Mouse (Mus musculus) thymus, adult 18-20 months (tissue): ENCODE measurements around the gene Eps8l2.
A peak's percentile ranks its signal among the peaks of the same experiment; 100 is the strongest.

ENCODE experiments used
- DNase-seq, 2 experiments: peaks; one replicate each; pipeline ENCODE4 v3.0.0; 2022; ENCODE audit warnings: mixed read lengths in 2 of 2

Gene Eps8l2

GRCm38 (mm10) chr7:141330706-141331105 is 8.0 kb upstream of the Eps8l2 start:
- no peak for DNase-seq

DNA sequence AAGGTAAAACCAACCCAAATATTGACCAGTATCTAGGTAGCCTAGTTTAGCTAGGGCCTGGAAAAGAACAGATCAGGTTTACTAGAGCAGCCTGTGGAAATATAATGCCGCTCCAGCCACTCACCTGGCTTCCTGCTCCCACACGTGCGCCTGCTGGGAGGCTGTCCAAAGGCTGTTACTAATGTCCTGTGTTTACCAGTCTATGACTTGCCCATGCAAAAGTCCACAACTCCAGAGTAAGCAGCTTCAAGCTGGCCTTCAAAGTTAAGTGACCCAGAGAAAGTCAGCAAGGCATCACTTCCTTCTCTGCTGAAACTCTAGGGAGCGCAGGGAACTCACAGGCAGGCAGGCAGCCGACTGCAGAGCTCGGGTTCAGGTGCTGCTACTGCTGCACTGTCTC is 6.7 kb upstream of the Eps8l2 start:
- no peak for DNase-seq

- DNase-seq: no peak
These were observed 3.6 kb upstream of the Eps8l2 start for GRCm38 (mm10) chr7:141335044-141335579.

GRCm38 (mm10) chr7:141335682-141336081 is 3.0 kb upstream of the Eps8l2 start:
- DNase-seq: no peak

DNA sequence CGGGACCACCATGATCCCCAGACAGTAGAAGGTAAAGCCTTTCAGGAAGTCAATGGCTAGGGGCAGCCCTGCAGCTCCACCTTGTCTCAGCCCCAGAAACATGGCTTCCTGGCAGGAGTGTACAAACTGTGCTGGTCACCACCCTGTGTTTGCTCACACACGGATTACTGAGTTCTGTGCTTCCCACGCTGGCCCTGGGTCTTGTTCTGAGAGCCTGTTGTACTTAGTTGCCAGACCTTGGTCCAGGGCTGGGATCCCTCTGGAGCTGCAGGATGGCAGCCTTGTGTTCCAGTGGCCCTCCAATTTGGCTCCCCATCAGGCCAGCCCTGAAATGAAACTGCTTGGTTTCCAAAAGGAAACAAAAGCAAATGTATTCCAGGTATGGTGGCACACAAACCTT is 2.4 kb upstream of the Eps8l2 start:
- no peak for DNase-seq

DNA sequence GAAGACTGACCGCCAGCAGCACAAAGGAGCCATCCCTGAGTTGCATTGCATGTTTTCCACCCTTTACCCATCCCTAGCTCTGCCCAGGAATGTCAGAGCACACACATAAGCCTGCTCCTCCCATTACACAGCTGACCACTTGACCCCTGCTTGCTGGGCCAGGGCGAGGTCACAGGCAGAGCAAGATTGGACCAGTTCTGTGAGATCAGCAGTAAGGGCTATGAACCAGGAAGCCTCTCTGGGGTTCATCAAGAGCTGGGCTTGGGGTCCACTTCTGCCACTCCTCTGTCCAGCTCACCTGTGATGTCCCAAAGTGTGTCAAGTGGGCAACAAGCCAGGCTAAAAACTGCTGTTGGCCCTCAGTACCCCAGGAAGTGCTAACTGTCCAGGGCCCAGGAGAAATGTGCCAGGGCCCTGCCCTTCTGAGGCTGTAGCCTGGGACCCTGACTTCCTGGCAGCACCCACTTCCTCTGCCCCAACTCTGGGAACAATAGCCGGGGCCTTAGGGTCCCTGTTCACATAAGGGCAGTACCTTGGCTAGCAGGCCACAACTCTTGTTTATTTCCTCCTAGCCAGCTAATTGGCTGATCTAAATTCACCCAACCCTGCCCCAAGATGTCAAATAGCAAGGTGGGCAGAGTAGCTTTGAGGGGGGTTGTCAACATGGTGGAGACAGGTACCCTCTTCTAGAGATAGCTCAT is 814 bp upstream of the Eps8l2 start:
- peak in 1 of 2 experiments; percentile 3 for DNase-seq

GRCm38 (mm10) chr7:141339215-141339920 is 688 bp downstream of the Eps8l2 start:
- DNase-seq: peak in 1 of 2 experiments; percentile 5

DNA sequence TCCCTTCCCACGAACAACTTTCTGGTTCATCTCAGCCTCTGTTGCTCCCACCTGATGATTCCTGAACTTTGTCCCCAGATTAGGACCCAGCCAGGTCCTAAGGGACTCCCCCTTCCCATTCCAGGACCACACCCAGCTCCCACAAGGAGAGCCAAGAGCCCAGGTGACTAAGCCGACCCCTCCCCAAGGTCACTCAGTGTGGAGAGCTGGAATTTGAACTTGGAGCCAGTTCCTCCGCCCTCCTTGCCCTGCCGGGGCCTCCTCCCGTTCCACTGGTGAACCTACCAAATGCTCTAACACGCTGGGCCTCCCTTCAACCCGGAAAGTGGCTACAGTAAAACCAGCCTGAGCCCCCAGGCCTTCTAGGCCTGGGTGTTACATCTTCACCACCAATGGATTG is 1.3 kb downstream of the Eps8l2 start:
- DNase-seq: no peak

- DNase-seq: no peak
These were observed 1.8 kb downstream of the Eps8l2 start for GRCm38 (mm10) chr7:141340476-141340875.

- DNase-seq: no peak
These were observed 3.1 kb downstream of the Eps8l2 start for GRCm38 (mm10) chr7:141341689-141342226.

DNA sequence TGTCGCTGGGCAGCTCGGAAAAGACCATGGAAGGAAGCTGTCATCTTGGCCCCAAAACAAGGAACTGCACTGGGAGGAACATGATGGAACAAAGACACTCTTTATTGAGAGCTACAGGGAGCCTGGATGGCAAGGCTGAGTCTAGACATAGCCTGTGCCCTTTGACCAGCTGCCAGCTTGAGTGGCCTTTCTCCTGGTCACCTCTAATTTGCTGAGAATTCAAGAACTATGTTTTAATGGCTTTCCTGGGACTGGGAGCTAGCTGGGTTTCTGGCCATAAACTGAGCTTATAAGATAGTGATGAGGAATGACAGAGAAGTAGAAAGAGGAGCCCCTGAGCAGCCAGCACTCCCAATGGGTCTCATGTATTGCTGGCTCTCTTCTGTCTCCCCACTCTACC is 4.5 kb downstream of the Eps8l2 start:
- no peak for DNase-seq

DNA sequence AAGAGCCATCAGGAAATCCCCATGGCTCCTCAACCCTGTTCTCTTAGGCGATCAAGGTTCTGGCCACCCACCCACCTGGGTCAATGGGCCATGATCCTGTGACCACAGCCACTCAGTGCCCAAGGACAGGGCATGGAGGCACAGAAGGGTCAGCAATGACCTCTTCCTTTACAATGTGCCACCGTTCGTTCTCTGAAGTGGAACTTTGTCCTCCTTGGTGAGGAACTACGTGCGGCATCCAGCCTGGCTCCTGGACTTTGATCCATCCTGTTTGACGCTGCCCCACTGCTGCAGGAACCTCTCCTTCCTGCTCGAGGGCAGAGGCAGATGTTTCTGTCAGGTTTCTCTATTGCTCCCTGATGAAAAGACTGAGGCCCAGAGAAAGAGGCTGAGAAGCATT is 5.0 kb downstream of the Eps8l2 start:
- no peak for DNase-seq

DNA sequence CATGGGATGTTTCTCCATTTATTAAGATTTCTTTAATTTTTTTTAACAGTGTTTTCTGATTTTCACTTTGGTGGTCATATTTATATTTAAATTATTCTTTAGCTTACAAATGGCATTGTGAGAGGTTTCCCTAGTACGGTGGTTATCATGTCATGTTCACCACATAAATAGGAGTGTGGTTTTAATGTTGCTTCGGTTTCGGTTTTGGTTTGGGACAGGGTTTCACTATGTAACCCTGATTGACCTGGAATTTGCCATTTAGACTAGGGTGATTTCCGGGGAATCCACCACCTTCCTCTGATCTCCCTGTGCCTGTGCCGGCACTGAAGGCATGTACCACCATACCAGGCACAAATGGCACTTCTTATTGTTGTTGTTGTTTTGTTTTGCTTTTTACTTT is 6.1 kb downstream of the Eps8l2 start:
- DNase-seq: no peak

GRCm38 (mm10) chr7:141351061-141351460 is 12.4 kb downstream of the Eps8l2 start:
- DNase-seq: no peak

DNA sequence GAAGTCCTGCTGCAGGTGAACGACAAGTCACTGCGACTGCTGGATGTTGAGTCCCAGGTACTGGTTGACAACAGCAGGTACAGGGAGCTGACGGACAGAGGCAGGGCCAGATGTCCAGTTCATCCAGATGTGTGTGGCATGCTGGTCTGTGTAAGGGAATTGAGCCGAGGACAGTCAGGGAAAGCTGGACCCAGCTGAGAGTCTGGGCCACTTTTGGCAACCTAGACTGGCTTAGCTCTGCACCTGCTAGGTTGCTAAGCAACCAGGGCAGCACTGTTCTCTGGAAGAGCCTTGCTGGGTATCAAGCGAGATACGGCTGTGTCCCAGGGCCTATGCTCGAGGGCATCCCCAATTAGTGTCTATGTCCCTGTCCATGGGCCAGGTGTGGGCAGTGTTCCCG is 16.4 kb downstream of the Eps8l2 start:
- no peak for DNase-seq

- no peak for DNase-seq
These were observed 17.1 kb downstream of the Eps8l2 start for GRCm38 (mm10) chr7:141355626-141356326.

DNA sequence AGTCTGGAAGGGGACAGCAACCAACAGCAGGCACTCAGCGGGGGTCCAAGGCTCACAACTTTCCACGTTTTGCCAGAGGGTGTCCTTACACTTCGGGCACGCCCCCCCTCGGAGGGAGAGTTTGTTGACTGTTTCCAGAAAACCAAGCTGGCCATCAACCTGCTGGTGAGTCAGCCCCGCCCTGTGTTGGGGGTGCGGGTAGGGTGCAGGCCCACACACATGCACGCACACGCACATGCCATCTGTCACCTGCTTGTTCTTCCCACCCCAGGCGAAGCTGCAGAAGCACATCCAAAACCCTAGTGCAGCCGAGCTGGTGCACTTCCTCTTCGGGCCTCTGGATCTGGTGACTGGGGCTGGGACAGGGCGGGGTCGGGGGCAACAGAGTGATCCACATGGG is 18.3 kb downstream of the Eps8l2 start:
- no peak for DNase-seq

- DNase-seq: no peak
These were observed 22.8 kb downstream of the Eps8l2 start for GRCm38 (mm10) chr7:141361510-141361909.

GRCm38 (mm10) chr7:141363106-141363751 is 24.5 kb downstream of the Eps8l2 start:
- peak in 1 of 2 experiments; percentile 43 for DNase-seq

DNA sequence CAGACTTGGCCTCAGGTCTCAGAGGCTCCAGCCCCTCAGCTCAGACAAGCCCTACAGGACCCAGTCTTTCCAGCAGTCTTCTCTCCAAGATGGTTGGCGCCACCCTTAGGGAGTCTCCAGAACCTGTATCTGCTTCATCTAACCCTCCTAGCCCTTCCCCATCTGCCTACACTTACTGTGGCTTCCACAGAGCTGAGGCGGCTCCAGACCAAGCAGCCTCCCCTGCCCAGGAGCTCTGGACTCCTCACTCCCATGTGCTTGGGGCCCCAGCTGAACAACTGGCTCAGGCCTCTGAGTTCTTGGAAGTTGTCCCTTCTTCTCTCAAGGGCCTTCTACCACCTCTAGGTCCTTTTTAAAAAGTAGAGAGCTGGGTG is 25.1 kb downstream of the Eps8l2 start:
- no peak for DNase-seq

DNA sequence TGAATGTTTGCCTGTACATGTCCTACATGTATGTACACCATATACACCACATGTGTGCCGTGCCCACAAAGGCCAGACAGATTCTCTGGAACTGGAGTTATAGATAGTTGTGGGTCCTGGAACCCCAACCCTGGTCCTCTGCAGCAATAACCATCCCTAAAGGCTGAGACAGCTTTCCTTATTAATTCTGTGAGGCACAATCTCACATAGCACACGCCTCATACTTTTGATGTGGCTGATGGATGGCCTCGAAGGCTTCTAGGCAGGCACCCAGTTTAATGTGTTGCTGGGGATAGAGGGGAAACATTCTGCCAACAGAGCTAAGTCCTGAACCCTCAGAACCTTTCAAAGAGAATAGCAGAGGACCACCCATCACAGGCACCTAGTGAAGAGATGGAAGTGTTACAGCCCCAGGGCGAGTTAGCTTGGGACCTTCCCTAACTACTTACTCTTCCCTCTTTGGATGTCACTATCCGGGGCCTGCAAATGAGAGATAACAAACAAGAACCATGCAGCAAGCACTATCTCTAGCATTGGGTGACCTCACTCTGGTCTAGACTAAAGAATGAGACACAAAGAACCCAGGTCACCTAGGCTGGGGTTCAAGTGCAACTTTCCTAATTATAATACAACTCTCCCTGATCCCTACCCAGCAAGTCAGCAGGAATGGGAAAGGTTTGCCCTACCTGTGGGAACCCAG is 25.8 kb downstream of the Eps8l2 start:
- DNase-seq: no peak

DNA sequence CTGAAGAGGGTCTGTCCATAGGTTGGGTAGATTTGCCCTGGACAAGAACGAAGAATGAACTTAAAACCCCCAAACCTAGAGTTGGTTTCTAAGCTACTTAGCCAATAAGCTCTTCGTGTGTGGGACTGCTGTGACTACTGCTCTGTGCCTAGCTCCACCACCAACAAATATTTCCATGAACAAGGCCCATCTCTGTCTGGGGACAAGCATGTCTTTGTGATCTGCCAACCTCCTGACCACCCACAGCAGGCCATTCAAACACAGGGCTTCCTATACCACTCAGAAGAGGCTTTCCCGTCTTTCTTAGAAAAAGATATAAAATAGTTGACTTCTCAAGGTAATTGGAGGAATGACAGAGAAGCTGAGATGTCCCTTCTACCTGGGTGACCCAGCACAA is 26.4 kb downstream of the Eps8l2 start:
- DNase-seq: no peak
